Mouse (Mus musculus) T-helper 2 cell (primary cell): Measurements from ENCODE around the gene Nfatc3.

Source experiments
- in situ Hi-C: fragments of 300-600 bp; cut with MboI, MseI; formaldehyde crosslinking; loops from one replicate; pipeline ENCODE4 v1.15.1; 2025; ENCODE audit warnings: high pct_unique_total_duplicates

Nfatc3 gene

GRCm38 (mm10) chr8:106140191-106140590 is 81.6 kb downstream of the Nfatc3 start:
- in situ Hi-C loops: no loop called here

DNA sequence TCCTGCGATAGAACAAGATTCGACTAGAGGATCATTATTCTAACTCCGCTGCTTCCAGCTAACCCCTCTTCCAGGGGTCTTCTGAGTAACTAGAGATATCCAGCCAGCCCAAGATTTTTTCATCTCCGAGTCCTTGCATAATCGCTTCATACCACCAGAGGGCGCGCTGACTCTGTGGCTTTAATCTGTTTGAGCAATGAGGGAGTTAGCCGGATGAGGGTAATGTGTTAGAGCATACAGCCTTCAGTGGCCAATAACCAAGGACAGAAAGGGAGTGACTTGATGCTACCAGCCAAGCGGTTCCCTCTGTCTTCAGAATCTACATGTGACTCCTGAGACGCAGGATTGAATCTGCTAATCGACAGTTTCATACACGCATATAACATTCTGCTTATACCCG is 82.1 kb downstream of the Nfatc3 start:
- in situ Hi-C loops: no loop called here

DNA sequence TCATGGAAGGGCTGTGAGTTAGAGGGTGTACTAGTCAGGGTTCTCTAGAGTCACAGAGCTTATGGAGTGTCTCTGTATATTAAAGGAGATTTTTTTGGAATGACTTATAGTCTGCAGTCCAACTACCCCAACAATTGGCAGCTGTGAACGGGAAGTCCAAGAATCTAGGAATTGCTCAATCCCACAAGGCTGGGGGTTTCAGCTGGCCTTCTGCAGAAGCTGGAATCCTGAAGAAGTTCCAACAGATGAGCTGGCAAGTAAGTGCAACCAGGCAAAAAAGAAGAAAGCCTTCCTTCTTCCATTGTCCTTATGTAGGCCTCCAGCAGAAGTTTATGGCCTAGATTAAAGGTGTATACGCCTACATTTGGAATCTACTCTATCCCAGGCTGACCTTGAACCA is 86.7 kb downstream of the Nfatc3 start:
- in situ Hi-C loops: no loop called here

- in situ Hi-C loops: no loop called here
These were observed 87.4 kb downstream of the Nfatc3 start for GRCm38 (mm10) chr8:106146014-106146413.

GRCm38 (mm10) chr8:106147868-106148565 is 89.4 kb downstream of the Nfatc3 start:
- in situ Hi-C loops: no loop called here

DNA sequence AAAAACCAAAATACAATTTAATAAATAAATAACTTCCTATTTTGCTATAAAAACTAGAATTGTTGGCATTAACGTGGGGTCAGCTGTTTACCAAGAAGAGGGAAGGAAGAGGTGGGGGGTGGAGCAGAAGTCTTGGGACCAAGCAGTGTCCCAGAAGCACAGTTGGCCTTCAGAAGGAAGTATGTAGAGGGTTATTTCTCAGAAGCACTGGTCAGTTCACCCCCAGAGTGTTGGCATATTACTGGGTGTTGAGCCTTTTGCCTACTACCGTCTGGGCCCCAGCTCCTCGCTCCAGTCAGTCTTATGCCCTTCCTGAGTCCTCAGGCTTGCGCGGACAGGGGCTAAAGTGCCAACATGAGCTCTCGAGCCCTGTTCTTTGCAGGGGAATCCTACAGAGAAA is 90.4 kb downstream of the Nfatc3 start:
- in situ Hi-C loops: no loop called here

DNA sequence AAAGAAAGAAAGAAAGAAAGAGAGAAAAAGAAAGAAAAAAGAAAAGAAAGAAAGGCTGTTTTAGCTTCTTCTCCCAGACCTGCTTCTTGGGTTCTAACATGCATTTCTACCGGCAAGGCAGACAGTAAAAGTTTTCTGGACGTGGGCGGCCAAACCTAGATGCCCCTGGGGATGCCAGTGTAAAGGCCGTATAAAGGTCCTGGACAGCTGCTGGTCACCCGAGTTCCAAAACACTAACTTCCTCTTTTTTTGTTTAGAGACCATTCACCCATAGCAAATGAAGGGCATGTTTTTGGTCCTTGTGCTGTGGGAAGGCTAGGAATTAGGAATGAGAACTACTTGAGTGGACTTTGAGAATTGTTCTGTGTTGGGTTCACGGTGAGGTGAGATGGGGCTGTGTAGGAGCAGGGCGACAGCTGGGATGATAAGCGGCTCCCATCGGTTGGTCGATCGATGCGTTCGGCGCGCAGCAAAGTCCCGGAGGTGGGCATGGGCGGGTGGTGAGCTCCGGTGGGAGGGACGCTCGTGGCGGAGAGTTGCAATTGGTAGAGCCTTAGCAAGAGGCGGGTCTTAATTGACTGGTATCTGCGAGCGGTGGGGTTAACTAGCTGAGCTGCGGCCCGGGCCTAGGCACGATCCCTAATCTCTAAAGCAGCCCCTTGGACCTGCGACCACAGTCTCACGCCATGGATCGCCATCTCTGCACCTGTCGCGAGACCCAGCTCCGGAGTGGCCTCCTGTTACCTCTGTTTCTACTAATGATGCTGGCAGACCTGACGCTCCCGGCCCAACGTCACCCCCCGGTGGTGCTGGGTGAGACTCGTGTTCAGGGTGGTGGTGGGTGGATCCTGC is 91.4 kb downstream of the Nfatc3 start, which contains the start of gene Pla2g15:
Pla2g15 (plus strand) TSS at position 599 of the 852 bp plus-strand sequence.
- in situ Hi-C loops: no loop called here

GRCm38 (mm10) chr8:106150653-106151000 is 92.0 kb downstream of the Nfatc3 start:
- in situ Hi-C loops: no loop called here

GRCm38 (mm10) chr8:106151041-106151440 is 92.4 kb downstream of the Nfatc3 start:
- in situ Hi-C loops: no loop called here

DNA sequence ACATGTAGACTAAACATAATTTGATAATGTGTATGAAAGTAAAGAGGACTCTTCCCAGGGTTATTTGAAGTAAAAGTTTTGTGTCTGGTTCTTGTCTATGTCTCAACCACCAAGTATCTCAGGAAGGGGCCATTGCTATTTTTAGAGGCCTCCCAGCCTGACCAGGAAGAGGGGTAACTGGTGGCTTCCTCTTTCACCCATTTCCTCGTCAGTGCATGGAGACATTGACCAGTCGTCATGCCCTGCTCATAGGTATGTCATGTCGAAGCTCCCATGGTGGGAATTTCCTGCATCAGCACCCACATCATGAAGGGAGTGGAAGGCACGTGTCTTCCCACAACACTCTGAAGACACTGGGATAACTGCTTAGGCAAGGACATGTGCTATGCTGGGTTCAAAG is 94.2 kb downstream of the Nfatc3 start:
- in situ Hi-C loops: no loop called here

GRCm38 (mm10) chr8:106157419-106157818 is 98.8 kb downstream of the Nfatc3 start:
- in situ Hi-C loops: no loop called here

GRCm38 (mm10) chr8:106158381-106158780 is 99.7 kb downstream of the Nfatc3 start:
- in situ Hi-C loops: no loop called here

- in situ Hi-C loops: no loop called here
These were observed 101.2 kb downstream of the Nfatc3 start for GRCm38 (mm10) chr8:106159876-106160275.

- in situ Hi-C loops: no loop called here
These were observed 104.6 kb downstream of the Nfatc3 start for GRCm38 (mm10) chr8:106163251-106163650.

GRCm38 (mm10) chr8:106165460-106165859 is 106.8 kb downstream of the Nfatc3 start:
- in situ Hi-C loops: no loop called here

GRCm38 (mm10) chr8:106168356-106169016 is 109.8 kb downstream of the Nfatc3 start, which contains the start of gene Slc7a6:
Slc7a6 (plus strand) TSS chr8:106168857.
- in situ Hi-C loops: no loop called here

DNA sequence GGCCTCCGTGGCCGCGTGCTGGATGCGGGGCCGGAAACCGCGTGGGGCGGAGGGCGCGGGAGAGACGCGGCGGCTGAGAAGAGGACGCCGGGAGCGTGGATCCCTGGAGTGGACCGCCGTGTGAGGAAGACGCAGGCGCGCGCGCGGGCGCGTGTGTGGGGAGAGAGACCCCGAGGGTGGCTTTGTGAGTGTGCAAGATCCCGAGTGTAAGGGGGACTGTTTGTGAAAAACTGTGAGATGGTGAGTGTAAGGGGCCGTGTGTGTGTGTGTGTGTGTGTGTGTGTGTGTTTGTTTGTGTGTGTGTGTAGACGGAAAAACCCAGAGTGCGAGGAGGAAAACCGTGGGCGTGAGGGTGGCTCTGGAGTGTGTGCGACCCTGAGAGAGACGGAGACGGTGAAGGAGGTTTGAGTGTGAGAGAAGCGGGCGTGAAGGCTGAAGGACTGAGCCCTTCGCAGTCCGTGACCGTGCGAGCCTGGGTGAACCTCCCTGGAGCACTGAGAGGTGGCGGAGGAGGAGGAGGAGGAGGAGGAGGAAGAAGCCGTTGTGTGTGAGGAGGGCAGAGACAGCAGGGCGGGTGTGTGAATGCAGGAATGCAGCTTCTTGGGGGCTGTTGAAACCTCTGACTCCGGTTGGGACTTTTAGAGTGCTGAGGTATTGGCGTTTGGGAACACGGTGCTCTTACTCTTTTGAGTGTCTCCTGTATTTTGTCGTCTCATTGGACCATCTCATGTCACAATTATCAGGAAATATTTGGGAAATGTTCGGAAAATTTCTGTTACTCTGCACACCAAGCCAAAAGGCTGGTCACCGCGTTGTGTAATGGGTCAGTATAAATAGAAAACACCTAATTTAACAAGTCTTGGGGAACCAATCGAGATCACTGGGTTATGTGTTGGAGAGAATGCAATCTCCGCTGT is 110.6 kb downstream of the Nfatc3 start:
- in situ Hi-C loops: no loop called here

GRCm38 (mm10) chr8:106169934-106170480 is 111.4 kb downstream of the Nfatc3 start:
- in situ Hi-C loops: no loop called here

DNA sequence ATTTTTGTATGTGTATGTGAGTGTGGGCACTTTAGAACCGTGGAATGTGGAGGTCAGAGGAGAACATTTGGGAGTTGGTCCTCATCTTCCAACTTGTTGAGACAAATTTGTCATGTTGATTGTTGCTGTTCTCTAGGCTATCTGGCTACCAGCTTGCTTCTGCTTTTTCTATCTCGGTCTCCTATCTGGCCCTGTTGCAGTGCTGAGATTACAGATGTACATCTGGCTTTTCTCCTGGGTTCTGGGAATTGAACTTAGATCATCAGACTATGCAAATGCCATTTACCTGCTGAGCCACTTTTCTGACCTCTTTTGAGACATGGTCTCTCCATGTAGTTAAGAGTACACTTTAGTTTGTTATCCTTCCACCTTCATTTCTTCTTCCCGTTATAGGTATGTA is 114.9 kb downstream of the Nfatc3 start:
- in situ Hi-C loops: no loop called here

GRCm38 (mm10) chr8:106176891-106177290 is 118.3 kb downstream of the Nfatc3 start:
- in situ Hi-C loops: no loop called here

GRCm38 (mm10) chr8:106177594-106177993 is 119.0 kb downstream of the Nfatc3 start:
- in situ Hi-C loops: no loop called here
